Mouse (Mus musculus) CH12F3 (cell line): ENCODE measurements around the gene Bag1.

Experiments used
- in situ Hi-C: fragments of 300-500 bp; cut with MboI; formaldehyde crosslinking; loops from 2 replicates; pipeline ENCODE4 v1.14.3; 2020; ENCODE audit warnings: low sequenced_read_pairs

The Bag1 gene

DNA sequence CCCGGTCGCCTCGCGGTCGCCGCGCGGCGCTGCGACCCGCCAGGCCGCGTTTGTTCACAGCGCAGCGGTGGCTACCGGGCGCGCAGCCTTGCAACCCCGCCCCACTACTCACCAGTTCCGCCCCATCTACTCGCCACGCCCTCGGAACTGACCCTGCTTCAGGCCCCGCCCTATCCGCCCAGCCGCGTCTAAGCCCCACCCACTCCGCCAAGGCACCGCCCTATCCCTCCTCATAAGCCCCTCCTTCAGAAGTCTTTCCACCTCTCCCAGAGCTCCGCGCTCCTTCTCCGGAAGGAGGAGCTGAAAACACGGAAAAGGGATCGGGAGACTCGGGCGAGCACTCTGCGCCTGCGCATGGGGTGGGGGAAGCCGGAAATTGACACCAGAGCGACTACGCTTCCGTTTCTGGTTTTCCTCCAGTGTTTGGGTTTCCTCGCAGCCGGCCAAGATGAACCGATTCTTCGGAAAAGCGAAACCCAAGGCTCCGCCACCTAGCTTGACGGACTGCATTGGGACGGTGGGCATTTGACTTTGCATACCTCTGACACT lies at the start of gene Bag1, which contains the start of gene Chmp5:
Bag1 (minus strand) TSS at position 135 of the 549 bp plus-strand sequence.
Chmp5 (plus strand) TSS at position 248 of the 549 bp plus-strand sequence.
- in situ Hi-C loops: no loop called here

GRCm38 (mm10) chr4:40996302-40996701 lies 48.2 kb upstream of the Bag1 start:
- in situ Hi-C loops: no loop called here

DNA sequence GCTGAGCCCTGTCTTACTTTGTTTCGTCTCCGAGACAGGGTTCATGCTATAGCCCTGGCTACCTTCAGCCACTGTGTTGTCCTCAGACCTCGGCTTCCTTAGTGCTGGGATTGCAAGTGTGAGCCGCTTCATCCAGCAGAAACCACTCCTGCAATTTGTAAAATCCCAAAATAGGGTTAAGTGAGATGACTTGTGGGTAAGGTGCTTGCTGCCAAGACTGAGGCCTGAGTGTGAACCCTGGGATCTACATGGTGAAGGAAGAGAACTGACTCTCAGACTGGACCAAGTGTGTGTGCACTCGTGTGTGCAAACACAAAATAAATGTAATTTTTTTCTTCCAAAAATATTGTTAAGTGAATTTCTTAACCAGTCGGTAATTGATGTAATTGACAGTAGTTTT lies 41.5 kb upstream of the Bag1 start:
- in situ Hi-C loops: no loop called here

DNA sequence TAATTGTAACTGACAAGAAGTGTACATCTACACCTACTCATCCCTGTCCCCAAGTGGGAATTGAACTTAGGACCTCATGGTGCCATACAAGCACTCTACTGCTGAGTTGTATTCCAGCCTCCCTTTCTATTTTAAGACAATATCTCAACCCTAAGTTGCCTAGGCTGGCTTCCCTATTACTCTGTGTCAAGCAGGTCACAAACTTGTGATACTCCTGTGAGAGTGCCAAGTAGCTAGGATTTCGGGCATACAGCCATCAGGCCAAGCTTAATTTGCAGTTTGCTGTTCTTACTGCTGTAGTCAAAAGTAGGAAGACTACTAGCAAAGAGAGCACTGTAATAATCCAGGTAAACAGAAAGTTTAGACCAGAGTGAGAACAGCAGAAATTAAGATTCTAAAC lies 35.6 kb upstream of the Bag1 start:
- in situ Hi-C loops: no loop called here

- in situ Hi-C loops: no loop called here
Observed at GRCm38 (mm10) chr4:40982486-40982885, 34.4 kb upstream of the Bag1 start.

- in situ Hi-C loops: no loop called here
Observed at GRCm38 (mm10) chr4:40979430-40979829, 31.3 kb upstream of the Bag1 start.

DNA sequence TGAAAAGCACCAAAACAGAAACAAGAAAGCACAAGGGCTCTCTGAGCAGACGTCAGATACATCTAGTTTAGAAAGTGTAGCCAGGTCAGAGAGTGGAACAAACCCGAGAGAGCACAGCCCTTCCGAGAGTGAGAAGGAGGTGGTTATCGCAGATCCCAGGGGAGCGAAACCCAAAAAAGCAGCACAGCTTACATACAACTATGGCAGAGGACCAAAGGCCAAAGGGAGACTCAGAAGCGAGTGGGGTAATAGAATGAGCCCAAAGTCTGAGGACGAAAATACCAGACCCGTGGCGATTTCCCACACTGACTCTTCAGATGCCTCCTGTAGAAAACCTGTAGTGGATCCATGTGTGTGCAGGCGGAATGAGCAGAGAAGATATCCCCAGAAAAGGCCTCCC lies 28.6 kb upstream of the Bag1 start:
- in situ Hi-C loops: no loop called here

DNA sequence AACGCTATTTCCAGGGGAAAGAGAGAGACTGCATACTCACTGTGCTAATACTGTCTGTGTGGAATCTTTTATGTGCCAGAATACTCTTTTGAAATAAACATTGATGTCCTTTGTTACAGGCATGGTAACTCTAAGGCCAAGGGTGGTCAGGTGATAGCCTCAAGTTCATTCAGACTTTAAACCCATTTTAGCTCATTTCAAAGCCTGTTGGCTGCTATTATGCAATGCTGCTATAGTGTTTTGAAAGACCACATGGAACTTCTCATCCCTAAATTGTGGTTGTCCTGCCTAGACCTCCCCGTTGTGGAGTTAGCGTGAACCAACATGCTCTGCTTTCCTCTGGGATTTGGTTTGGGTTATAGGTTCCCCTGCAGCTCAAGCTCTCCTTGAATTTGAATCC lies 27.6 kb upstream of the Bag1 start:
- in situ Hi-C loops: no loop called here

DNA sequence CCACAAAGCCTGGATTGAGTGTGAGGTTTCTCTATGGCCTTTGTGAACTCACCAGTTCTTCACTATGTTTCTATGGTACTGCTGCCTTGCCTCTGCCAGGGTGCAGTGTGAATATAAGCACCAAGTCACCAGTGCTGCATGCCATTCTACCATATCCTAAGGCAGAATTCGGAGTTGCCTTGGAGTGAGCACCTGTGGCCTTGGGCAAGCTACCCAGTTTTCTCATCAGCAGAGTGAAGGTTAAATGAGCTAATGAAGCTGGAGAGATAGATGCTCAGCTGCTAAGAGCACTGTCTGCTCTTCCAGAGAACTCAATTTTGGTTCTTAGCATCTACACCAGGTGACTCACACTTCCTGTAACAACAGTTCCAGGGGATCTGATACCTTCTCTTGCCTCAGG lies 25.9 kb upstream of the Bag1 start:
- in situ Hi-C loops: no loop called here

DNA sequence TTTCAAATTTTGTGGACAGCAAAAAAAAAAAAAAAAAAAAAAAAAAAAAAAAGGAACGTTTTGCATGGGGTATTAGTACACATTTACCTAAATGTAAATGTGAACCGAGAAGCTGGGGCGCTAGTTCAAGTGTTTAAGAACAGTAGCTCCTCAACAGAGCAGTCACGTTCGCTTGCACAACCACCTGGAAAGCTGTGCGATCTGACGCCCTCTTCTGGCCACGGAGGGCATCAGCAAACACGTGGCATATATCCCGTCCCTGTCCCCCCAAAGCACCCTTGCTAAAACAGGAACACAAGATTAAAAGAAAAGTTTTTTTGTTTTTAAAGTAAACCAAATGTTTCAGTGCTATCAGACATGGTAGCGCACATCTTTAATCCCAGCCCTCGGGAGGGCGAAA lies 23.6 kb upstream of the Bag1 start:
- in situ Hi-C loops: no loop called here

DNA sequence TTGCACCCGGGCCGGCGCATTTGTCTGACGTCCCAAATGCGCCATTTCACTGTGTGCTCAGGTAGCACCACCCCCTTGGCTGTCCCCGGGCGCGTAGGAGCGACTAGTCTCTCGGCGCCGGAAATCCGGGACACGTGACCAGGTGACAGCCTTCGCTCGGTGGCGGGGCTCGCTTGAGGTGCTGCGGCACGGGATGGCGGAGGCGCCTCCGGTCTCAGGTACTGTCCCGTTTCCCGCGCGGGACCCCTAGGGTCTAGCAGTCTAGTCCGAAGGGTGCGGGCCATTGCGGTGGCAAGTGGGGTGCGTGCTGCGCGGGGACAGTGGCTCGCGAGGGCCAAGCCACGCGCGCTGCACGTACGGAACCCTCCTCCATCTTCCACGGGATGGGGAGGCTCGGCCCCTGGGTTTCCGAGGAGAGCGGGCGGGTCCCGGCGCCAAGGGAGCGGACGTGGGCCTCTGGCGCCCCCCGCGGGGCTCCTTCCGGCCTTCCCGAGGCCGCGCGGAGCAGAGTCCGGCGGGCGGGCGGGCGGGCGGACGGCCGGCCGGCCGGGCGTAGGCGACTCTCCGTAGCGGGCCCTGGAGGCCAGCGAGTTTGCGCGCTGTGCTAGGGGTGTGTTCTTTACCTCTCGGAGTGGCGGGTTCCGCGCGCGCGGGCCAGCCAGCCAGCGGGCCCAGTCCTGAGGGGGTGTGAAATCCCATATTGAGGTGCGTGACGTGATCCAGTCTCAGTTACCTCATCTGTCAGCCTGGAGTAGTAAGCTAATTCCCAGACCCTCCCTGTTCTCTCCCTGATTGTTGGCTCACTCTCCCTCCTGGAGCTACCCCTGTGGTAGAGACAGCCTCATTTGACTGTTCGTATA lies 23.0 kb upstream of the Bag1 start, which contains the start of gene Nfx1:
Nfx1 (plus strand) TSS at position 65 of the 860 bp plus-strand sequence.
- in situ Hi-C loops: no loop called here

DNA sequence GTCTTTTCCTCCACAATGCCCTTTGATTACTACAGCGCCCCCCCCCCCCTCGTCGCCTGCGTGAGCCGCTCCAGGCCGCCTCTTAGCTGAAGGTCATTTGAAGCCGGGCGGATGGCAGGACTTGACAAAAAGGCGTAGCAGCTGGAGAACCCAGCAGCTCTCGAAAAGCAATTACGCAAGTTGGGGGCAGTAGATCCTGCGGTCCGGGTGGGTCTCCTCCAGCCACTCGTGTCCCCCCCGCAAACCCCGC lies 22.4 kb upstream of the Bag1 start:
- in situ Hi-C loops: no loop called here

DNA sequence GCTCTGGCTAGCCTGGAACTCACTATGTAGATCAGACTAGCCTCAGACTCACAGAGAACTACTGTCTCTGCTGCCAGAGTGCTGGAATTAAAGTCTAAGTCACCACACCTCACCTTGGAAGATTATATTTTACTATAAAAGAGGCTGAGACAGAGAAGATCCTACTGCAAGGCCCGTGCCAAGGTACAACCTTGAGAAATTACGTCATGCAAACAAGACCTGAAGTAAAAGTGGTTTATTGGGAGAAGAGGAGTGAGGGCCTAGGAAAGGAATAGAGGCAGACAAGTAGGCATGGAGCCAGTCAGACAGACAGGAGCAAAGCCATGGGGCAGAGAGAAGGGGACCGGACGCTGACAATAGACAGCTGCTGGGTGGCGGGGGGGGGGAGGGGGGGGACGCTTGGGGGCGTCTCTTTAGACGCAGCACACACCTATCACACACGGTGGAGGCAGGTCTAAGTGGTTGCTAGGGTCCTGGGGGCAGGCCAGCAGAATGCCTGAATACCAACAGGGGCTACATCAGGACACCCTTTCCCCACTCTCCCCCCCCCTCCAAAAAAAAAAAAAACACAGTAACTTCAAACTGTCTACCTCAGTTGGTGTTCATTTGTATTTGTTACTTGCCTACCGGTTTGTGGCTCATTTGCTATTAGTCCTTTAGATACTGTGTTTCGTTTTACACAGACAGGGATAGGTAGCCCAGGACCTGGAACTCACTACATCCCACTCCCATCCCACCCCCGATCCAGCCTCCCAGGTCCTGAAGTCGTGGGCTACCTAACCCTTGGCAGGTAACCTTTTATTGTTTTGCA lies 21.9 kb upstream of the Bag1 start:
- in situ Hi-C loops: no loop called here

DNA sequence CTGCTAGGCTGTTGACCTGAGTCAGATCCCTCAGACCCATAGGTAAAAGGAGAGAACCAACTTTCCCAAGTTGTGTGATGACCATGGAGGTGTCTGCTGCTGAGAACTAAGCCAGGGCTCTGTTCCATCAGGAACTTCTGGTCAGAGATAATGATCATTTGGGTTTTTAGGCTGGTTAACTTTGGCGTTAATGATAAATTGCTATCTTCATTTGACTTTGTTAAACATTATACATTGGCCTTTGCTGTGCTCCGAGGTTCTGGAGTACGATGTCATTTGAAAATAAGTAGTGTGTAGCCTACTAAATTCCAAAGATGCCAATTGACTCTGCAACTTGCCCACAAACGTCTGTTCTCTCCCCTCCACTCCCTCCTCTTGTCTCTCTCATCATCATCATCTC lies 21.1 kb upstream of the Bag1 start:
- in situ Hi-C loops: no loop called here

DNA sequence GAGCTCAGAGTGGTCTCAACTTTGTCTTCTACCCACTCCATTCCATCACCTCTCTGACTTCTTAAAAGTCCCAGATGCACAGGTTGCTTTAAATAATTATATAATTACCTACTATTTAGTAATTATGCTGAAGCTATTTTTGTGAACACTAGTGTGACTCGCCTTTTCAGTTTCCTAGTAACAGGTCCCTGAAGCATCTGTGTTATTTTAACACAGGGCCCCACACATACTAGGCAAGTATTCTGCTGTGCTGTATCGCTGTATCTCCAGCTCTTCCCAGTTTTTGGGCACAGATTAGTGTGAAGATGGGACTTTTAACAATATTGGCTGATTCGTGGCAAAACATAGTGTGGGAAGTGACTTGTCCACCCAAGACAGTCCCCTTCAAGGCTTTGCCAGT lies 15.4 kb upstream of the Bag1 start:
- in situ Hi-C loops: no loop called here

DNA sequence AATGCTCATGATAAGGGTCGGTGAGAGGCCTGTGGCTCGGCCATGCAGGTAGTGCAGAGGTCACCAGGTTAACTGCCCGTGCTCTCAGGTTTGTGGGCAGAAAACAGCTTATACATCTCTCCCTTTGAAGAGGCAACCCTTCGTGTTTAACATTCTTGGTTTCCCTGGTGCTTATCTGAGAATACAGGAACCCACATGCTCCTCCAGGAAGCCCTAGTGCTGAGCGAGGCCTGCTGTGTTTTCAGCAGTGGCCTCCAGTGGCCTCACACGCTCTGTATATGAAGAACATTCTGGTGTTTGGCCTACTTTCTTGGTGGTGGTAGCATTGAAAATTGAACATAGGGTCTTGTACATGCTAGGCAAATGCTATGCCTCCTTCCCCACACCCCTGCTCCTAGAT lies 7.8 kb upstream of the Bag1 start:
- in situ Hi-C loops: no loop called here

GRCm38 (mm10) chr4:40953521-40953920 lies 5.4 kb upstream of the Bag1 start:
- in situ Hi-C loops: no loop called here

DNA sequence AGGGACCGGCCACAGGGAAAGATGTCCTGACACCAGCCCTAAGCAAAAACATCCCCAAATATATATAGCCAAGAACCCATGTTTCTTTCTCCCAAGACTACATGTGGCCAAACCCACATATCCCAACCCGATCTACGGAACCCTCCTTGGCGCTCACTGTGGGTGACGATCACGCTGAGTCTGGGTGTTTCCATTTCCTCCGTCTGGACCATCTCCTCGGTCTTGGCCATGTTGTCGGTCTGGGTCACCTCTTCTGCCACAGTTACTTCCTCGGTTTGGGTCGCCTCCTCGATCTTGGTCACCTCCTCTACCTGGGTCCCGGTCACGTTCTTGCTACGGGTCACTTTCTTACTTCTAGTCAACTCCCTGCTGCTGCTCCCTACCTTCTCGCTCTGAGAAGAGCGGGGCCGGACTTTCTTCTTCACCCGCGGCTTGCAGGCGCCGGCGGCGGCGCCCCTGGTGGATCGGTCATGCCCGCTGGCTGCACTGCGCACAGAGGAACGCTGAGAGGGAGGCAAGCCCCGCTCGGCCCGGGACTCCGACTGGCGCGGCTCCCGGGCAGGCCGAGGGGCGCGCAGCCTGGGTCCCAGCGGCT lies 432 bp downstream of the Bag1 start:
- in situ Hi-C loops: no loop called here

DNA sequence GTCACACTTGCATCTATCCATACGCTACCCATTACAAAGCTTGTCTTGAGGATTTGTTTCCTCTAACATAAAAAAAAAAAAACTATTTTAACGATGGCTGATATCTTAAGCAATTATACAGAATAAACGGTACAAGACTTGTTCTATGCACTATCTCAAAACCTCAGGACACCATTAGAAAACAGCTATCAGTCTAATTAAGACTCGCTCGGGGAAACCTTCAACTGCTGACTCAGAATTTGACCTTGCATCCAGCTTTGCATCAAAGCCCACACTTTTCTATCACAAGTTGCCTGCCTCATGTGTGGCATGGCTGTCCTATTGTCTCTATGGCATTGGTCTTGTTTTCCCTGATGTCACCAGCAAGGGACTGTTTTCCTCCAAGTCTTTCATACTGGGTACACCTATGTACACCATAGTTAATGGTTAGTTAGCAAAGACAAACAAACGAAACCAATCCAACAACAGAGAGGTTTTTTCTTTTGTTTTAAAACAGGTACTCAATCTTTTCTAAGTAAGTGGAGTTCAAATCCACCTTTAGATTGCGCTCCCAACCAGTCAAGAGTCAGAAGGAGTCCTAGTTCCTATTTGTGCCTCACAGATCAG lies 1.5 kb downstream of the Bag1 start:
- in situ Hi-C loops: no loop called here

- in situ Hi-C loops: no loop called here
Observed at GRCm38 (mm10) chr4:40943651-40944050, 4.4 kb downstream of the Bag1 start.

DNA sequence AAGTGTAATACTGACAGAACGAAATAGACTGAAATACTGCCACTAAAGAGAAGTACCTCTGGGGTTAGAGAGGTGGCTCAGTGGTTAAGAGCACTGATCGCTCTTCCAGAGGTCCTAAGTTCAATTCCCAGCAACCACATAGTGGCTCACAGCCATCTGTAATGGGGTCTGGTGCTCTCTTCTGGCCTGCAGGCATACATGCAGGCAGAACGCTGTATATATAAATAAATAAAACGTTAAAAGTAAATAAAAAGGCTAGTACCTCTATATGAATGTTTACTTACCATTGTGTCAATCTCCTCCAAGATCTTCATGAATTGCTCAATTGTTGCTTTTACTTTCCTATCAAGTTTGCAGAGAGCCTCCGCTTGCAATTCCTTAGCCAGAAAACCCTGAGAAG lies 9.3 kb downstream of the Bag1 start:
- in situ Hi-C loops: no loop called here
